Mouse (Mus musculus): ENCODE data around the gene Smtn. TPM values are rescaled to one million over a fixed set of nuclear protein-coding genes. Genes with fewer than 3 reads are reported as not detected.

The Smtn gene
- total RNA-seq, 2 experiments from 2014 or later: 7.7 to 8.2 TPM

GRCm38 (mm10) chr11:3529476-3530252, 10.7 kb downstream of the Smtn start:
- no peak for DNase-seq (ENCODE audit: low spot score in 2 of 2)

GRCm38 (mm10) chr11:3528208-3528607, 12.2 kb downstream of the Smtn start:
- no peak for DNase-seq (ENCODE audit: low spot score in 2 of 2)

GRCm38 (mm10) chr11:3527766-3528165, 12.6 kb downstream of the Smtn start:
- DNase-seq (ENCODE audit: low spot score in 2 of 2): no peak

- no peak for DNase-seq (ENCODE audit: low spot score in 2 of 2)
These were observed 13.3 kb downstream of the Smtn start for GRCm38 (mm10) chr11:3526979-3527738.

- no peak for DNase-seq (ENCODE audit: low spot score in 2 of 2)
These were observed 14.2 kb downstream of the Smtn start for GRCm38 (mm10) chr11:3526207-3526606.

- DNase-seq (ENCODE audit: low spot score in 2 of 2): no peak
These were observed 14.9 kb downstream of the Smtn start for GRCm38 (mm10) chr11:3525560-3525959.

GRCm38 (mm10) chr11:3523840-3524582, 16.4 kb downstream of the Smtn start:
- no peak for DNase-seq (ENCODE audit: low spot score in 2 of 2)

GRCm38 (mm10) chr11:3522285-3523000, 18.0 kb downstream of the Smtn start:
- no peak for DNase-seq (ENCODE audit: low spot score in 2 of 2)

GRCm38 (mm10) chr11:3521339-3522224, 18.8 kb downstream of the Smtn start:
- no peak for DNase-seq (ENCODE audit: low spot score in 2 of 2)

- DNase-seq (ENCODE audit: low spot score in 2 of 2): no peak
These were observed 19.5 kb downstream of the Smtn start for GRCm38 (mm10) chr11:3520919-3521318.

GRCm38 (mm10) chr11:3519756-3520398, 20.5 kb downstream of the Smtn start:
- no peak for DNase-seq (ENCODE audit: low spot score in 2 of 2)

GRCm38 (mm10) chr11:3519051-3519726, 21.2 kb downstream of the Smtn start:
- DNase-seq (ENCODE audit: low spot score in 2 of 2): no peak

- DNase-seq (ENCODE audit: low spot score in 2 of 2): no peak
These were observed 22.3 kb downstream of the Smtn start for GRCm38 (mm10) chr11:3517846-3518732.

- DNase-seq (ENCODE audit: low spot score in 2 of 2): peak in 1 of 2 experiments; percentile 46
These were observed 23.3 kb downstream of the Smtn start for GRCm38 (mm10) chr11:3516859-3517845.

GRCm38 (mm10) chr11:3516121-3516520, 24.3 kb downstream of the Smtn start:
- no peak for DNase-seq (ENCODE audit: low spot score in 2 of 2)

- DNase-seq (ENCODE audit: low spot score in 2 of 2): no peak
These were observed 24.8 kb downstream of the Smtn start for GRCm38 (mm10) chr11:3515637-3516036.

GRCm38 (mm10) chr11:3515216-3515615, 25.2 kb downstream of the Smtn start:
- DNase-seq (ENCODE audit: low spot score in 2 of 2): no peak

All from layer of hippocampus, adult 18-20 months (tissue).